ENCODE assay signal across 9 mouse cellular contexts in genomic region chr5:103926398-103926797, GRCm38 (mm10). TPM values are rescaled to one million over a fixed set of nuclear protein-coding genes. Genes with fewer than 3 reads are reported as not detected.
A peak's percentile ranks its signal among the peaks of the same experiment; 100 is the strongest.
DNase-seq lines count a peak whose midpoint lies in the region; ATAC-seq and TF ChIP-seq lines count a peak whose summit lies in the region.
"Had no signal": no experiment of that assay in that cellular context is flagged by ENCODE, and none has a peak within 500 bp of the region (broad histone marks: within the 10 kb centered on the region; RNA-seq: fewer than 3 reads in every experiment).

No protein-coding gene starts in this region.

- no peak for ATAC-seq in forebrain, postnatal 0 days
- ATAC-seq in forebrain, embryonic 15.5 days (replicated peaks): no peak
- no peak for ATAC-seq in neural tube, embryonic 15.5 days (ENCODE audit: low FRiP score)
- no peak for ATAC-seq in liver, embryonic 13.5 days (ENCODE audit: low read depth)

- intact Hi-C loops in left cerebral cortex, postnatal 36 days (cut with DNase I): loop anchor here (5.0 kb wide), 1 partner anchor 69 kb away; no protein-coding TSS in a partner anchor

- DNase-seq in forebrain, postnatal 0 days: no peak
- DNase-seq in neural tube, embryonic 10.5 days (ENCODE audit: extremely low spot score, low spot score): peak; percentile 33
- DNase-seq in liver, embryonic 13.5 days: peak; percentile 34
- DNase-seq in frontal cortex, postnatal 14 days (ENCODE audit: low spot score in 2 of 2): no peak
- DNase-seq in cerebellum, adult 18-20 months: no peak
- DNase-seq in left cerebral cortex, postnatal 36 days (ENCODE audit: low spot score in 2 of 2): no peak

- no peak overlapping the region for H3K27ac ChIP-seq in forebrain, postnatal 0 days (ENCODE audit: low read depth, low read length)
- no peak overlapping the region for H3K27ac ChIP-seq in forebrain, embryonic 15.5 days (replicated peaks)
- H3K27ac ChIP-seq in neural tube, embryonic 15.5 days (replicated peaks): no peak overlapping the region
- H3K27ac ChIP-seq in liver, embryonic 13.5 days: no peak overlapping the region

- H3K4me1 ChIP-seq in forebrain, postnatal 0 days (ENCODE audit: insufficient read depth): no peaks in the 10 kb centered on the region
- 0 out of 2 replicates have a peak, but pooled peaks cover 4% of the 10 kb centered on the region for H3K4me1 ChIP-seq in forebrain, embryonic 15.5 days
- peaks cover 9% of the 10 kb centered on the region for H3K4me1 ChIP-seq in neural tube, embryonic 15.5 days
- peaks cover 3% of the 10 kb centered on the region for H3K4me1 ChIP-seq in liver, embryonic 13.5 days (replicated peaks)

- peak; percentile 59 for TF ChIP-seq CTCF in forebrain, postnatal 0 days (IDR thresholded peaks at IDR 0.05; ENCODE audit: low read depth)

- no peak overlapping the region for H3K4me2 ChIP-seq in forebrain, postnatal 0 days (ENCODE audit: low read depth)
- no peak overlapping the region for H3K4me2 ChIP-seq in forebrain, embryonic 15.5 days (replicated peaks)
- no peak overlapping the region for H3K4me2 ChIP-seq in neural tube, embryonic 15.5 days
- H3K4me2 ChIP-seq in liver, embryonic 13.5 days: no peak overlapping the region

- no peaks in the 10 kb centered on the region for H3K9me3 ChIP-seq in forebrain, postnatal 0 days (ENCODE audit: low read length)
- no peaks in the 10 kb centered on the region for H3K9me3 ChIP-seq in forebrain, embryonic 15.5 days
- H3K9me3 ChIP-seq in neural tube, embryonic 15.5 days (replicated peaks): no peaks in the 10 kb centered on the region
- H3K9me3 ChIP-seq in liver, embryonic 13.5 days (replicated peaks): no peaks in the 10 kb centered on the region

- no peak overlapping the region for H3K4me3 ChIP-seq in forebrain, postnatal 0 days (ENCODE audit: low read depth, low read length)
- no peak overlapping the region for H3K4me3 ChIP-seq in forebrain, embryonic 15.5 days
- no peak overlapping the region for H3K4me3 ChIP-seq in neural tube, embryonic 15.5 days (replicated peaks)
- no peak overlapping the region for H3K4me3 ChIP-seq in liver, embryonic 13.5 days (replicated peaks)

- H3K9ac ChIP-seq in forebrain, postnatal 0 days: no peak overlapping the region
- H3K9ac ChIP-seq in forebrain, embryonic 15.5 days (replicated peaks): no peak overlapping the region
- no peak overlapping the region for H3K9ac ChIP-seq in neural tube, embryonic 15.5 days (replicated peaks)
- no peak overlapping the region for H3K9ac ChIP-seq in liver, embryonic 13.5 days

- no peaks in the 10 kb centered on the region for H3K27me3 ChIP-seq in forebrain, postnatal 0 days (ENCODE audit: insufficient read depth, low read length)
- no peaks in the 10 kb centered on the region for H3K27me3 ChIP-seq in forebrain, embryonic 15.5 days
- peaks cover 17% of the 10 kb centered on the region; the same call in 1 of the 2 replicates for H3K27me3 ChIP-seq in neural tube, embryonic 15.5 days (replicated peaks)
- H3K27me3 ChIP-seq in liver, embryonic 13.5 days: no peaks in the 10 kb centered on the region

- WGBS in forebrain, postnatal 0 days: 72% methylated on average over 12 of the region's 12 CpGs
- 76% methylated on average over 12 of the region's 12 CpGs for WGBS in forebrain, embryonic 15.5 days
- 71% methylated on average over 12 of the region's 12 CpGs for WGBS in neural tube, embryonic 15.5 days
- 50% methylated on average over 12 of the region's 12 CpGs for WGBS in liver, embryonic 13.5 days (ENCODE audit: insufficient replicate concordance)

- H3K36me3 ChIP-seq in forebrain, postnatal 0 days (ENCODE audit: insufficient read depth): no peaks in the 10 kb centered on the region
- H3K36me3 ChIP-seq in forebrain, embryonic 15.5 days: no peaks in the 10 kb centered on the region
- no peaks in the 10 kb centered on the region for H3K36me3 ChIP-seq in neural tube, embryonic 15.5 days
- H3K36me3 ChIP-seq in liver, embryonic 13.5 days: no peaks in the 10 kb centered on the region

RNA-seq across cellular contexts. Expression of gene Klhl8, which starts 15.3 kb away (rescaled TPM):
- total RNA-seq in forebrain, postnatal 0 days (2014; rRNA removed): 51.2 and 60.0 TPM in 2 replicates
- polyA plus RNA-seq in forebrain, postnatal 0 days (2015; fragmentation: Nextera tagmentation; extraction: Ambion mirVana): 41.0 and 47.3 TPM in 2 replicates
- 43.8 and 46.3 TPM in 2 replicates for polyA plus RNA-seq in forebrain, embryonic 15.5 days (2015; fragmentation: Nextera tagmentation; extraction: Ambion mirVana)
- 34.9 and 38.1 TPM in 2 replicates for polyA plus RNA-seq in neural tube, embryonic 15.5 days (2015; fragmentation: Nextera tagmentation; extraction: Ambion mirVana)
- polyA plus RNA-seq in liver, embryonic 13.5 days (2015; fragmentation: Nextera tagmentation; extraction: Ambion mirVana): 1.4 and 1.7 TPM in 2 replicates
- 10 to 100 TPM; 33.0 to 34.4 TPM for total RNA-seq in left cerebral cortex, postnatal 36 days (2021)

RNA-seq across cellular contexts. Expression of gene Hsd17b13, which starts 50.8 kb away (rescaled TPM):
- not detected in 2 replicates for total RNA-seq in forebrain, postnatal 0 days (2014; rRNA removed)
- polyA plus RNA-seq in forebrain, postnatal 0 days (2015; fragmentation: Nextera tagmentation; extraction: Ambion mirVana): 0.16 and 0.21 TPM in 2 replicates
- not detected in 2 replicates for polyA plus RNA-seq in forebrain, embryonic 15.5 days (2015; fragmentation: Nextera tagmentation; extraction: Ambion mirVana)
- 0.95 TPM in 1 of 2 replicates, not detected in the other for polyA plus RNA-seq in neural tube, embryonic 15.5 days (2015; fragmentation: Nextera tagmentation; extraction: Ambion mirVana)
- polyA plus RNA-seq in liver, embryonic 13.5 days (2015; fragmentation: Nextera tagmentation; extraction: Ambion mirVana): 1.3 and 1.9 TPM in 2 replicates
- under 1 TPM; 0.30 to 0.72 TPM for total RNA-seq in left cerebral cortex, postnatal 36 days (2021)
- total RNA-seq: heart, adult 8-10 months had no signal

Comparison
In these comparisons a context has a peak if more than half of its experiments do, and no peak if none do; other contexts are left out.
1. DNase-seq: peak in neural tube, embryonic 10.5 days (single experiment) and liver, embryonic 13.5 days (single experiment); none in forebrain, postnatal 0 days (single experiment), frontal cortex, postnatal 14 days (0 of 2), cerebellum, adult 18-20 months (0 of 2) and left cerebral cortex, postnatal 36 days (0 of 2).
2. RNA of gene Klhl8, which starts 15.3 kb away (polyA plus RNA-seq): 41.0 to 47.3 TPM in forebrain, postnatal 0 days, 43.8 to 46.3 TPM in forebrain, embryonic 15.5 days and 34.9 to 38.1 TPM in neural tube, embryonic 15.5 days; 1.4 to 1.7 TPM in liver, embryonic 13.5 days; every median in the first group is over 10 times any median in the second.